Mouse (Mus musculus): ENCODE measurements around the gene Wdr20. TPM values are rescaled to one million over a fixed set of nuclear protein-coding genes. Genes with fewer than 3 reads are reported as not detected.

Gene Wdr20
- polyA plus RNA-seq, 1 experiment from 2014 or later, result 30.9 TPM

DNA sequence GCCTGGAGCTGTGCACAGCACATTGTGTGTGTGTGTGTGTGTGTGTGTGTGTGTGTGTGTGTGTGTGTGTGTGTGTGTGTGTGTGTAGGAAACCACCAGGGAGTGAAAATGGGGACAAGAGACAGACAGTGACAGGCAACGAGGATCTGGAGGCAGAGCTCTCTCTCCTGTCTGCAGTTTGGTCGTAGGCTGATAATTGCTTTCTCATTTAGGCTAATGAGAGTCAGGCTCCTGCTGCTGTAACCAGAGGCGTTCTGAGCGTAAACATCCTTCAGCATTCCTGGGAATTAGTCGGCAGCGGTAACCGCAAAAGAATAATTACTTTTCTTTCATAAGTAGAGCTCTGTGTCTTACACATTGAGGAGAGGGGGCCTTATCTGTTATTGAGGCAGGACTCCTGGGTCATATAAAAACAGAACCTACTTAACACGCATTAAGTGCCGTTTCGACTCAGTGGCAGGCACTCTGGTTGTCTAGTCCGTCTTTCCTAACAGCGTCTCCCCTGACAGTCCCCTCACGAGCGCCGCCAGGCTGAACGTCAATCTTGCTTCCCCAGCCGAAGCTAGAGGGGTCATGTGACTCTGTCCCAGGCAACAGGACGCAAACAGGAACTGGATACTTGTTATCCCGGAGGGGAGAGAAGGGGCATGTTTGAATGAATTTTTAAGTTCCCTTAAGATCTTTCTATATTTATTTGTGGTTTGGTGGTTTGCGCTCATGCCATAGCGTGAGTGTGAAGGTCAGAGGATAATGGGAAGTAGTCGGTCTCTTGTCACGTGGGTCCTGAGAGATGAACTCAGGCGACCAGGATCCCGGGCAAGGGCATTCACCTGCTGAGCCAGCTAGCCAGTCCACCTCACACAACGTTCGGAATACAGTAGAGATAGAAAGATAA, 31.2 kb upstream of the Wdr20 start:
- Histone ChIP-seq H3K27ac (ENCODE audit: low read length) (no peak overlapping the region), H3K36me3 (ENCODE audit: control insufficient read depth, insufficient read depth) (no peaks in the 10 kb centered on the region), H3K27me3 (replicated peaks; ENCODE audit: control insufficient read depth, insufficient read depth, low read length) (no peaks in the 10 kb centered on the region), H3K4me2 (ENCODE audit: low read length) (peak overlapping the region; percentile 62), H3K9me3 (ENCODE audit: control insufficient read depth, low read length) (no peaks in the 10 kb centered on the region), H3K9ac (replicated peaks; ENCODE audit: low read depth, low read length) (peak overlapping the region; percentile 30; the same call in 1 of the 2 replicates), H3K4me3 (replicated peaks; ENCODE audit: low read length) (peak overlapping the region; percentile 41), H3K4me1 (replicated peaks; ENCODE audit: control insufficient read depth, insufficient read depth, low read length) (peaks cover 8% of the 10 kb centered on the region)
- 2% methylated on average over 27 of the region's 27 CpGs for WGBS
- peak; percentile 62 for ATAC-seq

DNA sequence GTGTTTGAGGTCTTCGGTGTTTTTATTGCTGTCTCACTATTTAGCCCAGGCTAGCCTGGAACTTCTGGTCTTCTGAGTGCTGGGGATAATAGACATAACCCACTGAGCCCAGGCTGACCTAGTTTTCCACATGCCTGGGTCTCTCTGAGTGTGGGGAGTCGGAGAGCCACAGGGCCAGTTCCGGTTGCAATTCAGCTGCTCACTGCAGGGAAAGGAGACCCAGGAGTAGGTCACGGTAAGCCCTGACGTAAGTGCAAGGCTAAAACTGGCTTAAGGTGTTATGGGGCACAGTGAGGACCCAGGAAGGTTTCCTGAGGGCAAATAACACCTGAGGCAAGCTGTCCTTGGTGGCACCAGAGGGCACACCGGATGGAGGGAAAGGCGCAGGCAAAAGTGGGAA, 30.3 kb upstream of the Wdr20 start:
- Histone ChIP-seq H3K9me3 (ENCODE audit: control insufficient read depth, low read length) (no peaks in the 10 kb centered on the region), H3K4me3 (replicated peaks; ENCODE audit: low read length) (no peak overlapping the region), H3K27ac (ENCODE audit: low read length) (no peak overlapping the region), H3K27me3 (replicated peaks; ENCODE audit: control insufficient read depth, insufficient read depth, low read length) (no peaks in the 10 kb centered on the region), H3K4me1 (replicated peaks; ENCODE audit: control insufficient read depth, insufficient read depth, low read length) (peaks cover 8% of the 10 kb centered on the region), H3K36me3 (ENCODE audit: control insufficient read depth, insufficient read depth) (no peaks in the 10 kb centered on the region), H3K4me2 (ENCODE audit: low read length) (no peak overlapping the region), H3K9ac (replicated peaks; ENCODE audit: low read depth, low read length) (no peak overlapping the region)
- ATAC-seq, result no peak
- WGBS, result 88% methylated on average over 7 of the region's 7 CpGs

DNA sequence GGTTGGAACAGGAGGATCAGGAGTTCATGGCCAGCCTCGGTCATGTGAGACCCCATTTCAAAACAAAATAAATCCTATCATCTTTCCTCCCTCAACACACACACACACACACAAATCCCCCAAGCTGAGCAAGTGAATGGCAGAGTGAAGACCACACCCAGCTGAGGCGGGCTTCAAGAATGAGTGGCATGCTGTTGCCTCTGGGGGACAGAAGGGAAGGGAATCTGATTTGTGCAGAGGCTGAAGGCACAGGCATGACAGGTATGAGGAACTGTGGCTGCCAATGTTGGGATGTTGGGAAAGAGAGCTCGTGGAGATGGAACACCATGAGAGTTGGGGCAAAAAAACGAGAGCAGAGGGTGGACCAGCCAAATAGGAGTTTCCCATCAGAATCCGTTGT, 26.5 kb upstream of the Wdr20 start:
- Histone ChIP-seq H3K9ac (replicated peaks; ENCODE audit: low read depth, low read length) (no peak overlapping the region), H3K4me1 (replicated peaks; ENCODE audit: control insufficient read depth, insufficient read depth, low read length) (peaks cover 6% of the 10 kb centered on the region; the same call in 1 of the 2 replicates), H3K36me3 (ENCODE audit: control insufficient read depth, insufficient read depth) (no peaks in the 10 kb centered on the region), H3K4me2 (ENCODE audit: low read length) (no peak overlapping the region), H3K27ac (ENCODE audit: low read length) (no peak overlapping the region), H3K27me3 (replicated peaks; ENCODE audit: control insufficient read depth, insufficient read depth, low read length) (no peaks in the 10 kb centered on the region), H3K9me3 (ENCODE audit: control insufficient read depth, low read length) (peaks cover 3% of the 10 kb centered on the region; the same call in 1 of the 2 replicates), H3K4me3 (replicated peaks; ENCODE audit: low read length) (no peak overlapping the region)
- no peak for ATAC-seq
- WGBS, result 73% methylated on average over 5 of the region's 5 CpGs

DNA sequence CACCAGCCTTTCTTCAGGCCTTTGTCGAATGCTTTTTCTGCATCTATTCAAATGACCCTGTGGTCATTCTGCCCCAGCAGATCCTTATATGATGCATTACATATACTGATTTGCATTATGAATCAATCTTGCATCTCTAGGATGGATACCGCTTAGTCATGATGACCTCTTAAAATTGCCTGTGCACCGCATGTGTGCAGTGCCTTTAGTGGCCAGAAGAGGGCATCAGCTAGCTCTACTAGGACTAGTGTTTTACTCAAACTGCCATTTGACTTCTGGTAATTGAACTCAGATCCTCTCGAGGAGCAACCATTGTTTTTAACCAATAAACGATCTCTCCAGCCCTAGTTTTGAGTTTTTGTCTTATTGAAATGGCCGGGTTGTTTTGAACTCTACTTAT, 24.0 kb upstream of the Wdr20 start:
- H3K27me3 ChIP-seq (replicated peaks; ENCODE audit: control insufficient read depth, insufficient read depth, low read length), result no peaks in the 10 kb centered on the region
- H3K9ac ChIP-seq (replicated peaks; ENCODE audit: low read depth, low read length), result no peak overlapping the region
- H3K4me1 ChIP-seq (replicated peaks; ENCODE audit: control insufficient read depth, insufficient read depth, low read length), result no peaks in the 10 kb centered on the region
- H3K36me3 ChIP-seq (ENCODE audit: control insufficient read depth, insufficient read depth), result no peaks in the 10 kb centered on the region
- peaks cover 3% of the 10 kb centered on the region; the same call in 1 of the 2 replicates for H3K9me3 ChIP-seq (ENCODE audit: control insufficient read depth, low read length)
- no peak overlapping the region for H3K27ac ChIP-seq (ENCODE audit: low read length)
- ATAC-seq, result no peak
- no peak overlapping the region for H3K4me3 ChIP-seq (replicated peaks; ENCODE audit: low read length)
- 93% methylated on average over 6 of the region's 6 CpGs for WGBS
- no peak overlapping the region for H3K4me2 ChIP-seq (ENCODE audit: low read length)

DNA sequence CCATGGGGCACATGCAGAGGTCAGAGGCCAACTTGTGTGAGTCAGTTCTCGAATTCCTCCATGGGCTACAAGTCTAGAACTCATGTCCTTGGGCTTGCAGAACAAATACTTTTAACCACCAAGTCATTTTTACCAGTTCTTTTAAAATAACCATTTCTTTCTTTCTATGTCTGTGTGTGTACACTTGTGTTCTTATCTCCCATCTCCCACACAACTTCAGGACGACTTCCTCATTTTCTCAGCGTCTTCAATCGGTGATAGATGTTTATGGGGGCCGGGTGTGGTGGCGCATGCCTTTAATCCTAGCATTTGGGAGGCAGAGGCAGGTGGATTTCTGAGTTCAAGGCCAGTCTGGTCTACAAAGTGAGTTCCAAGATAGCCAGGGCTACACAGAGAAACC, 23.5 kb upstream of the Wdr20 start:
- H3K27me3 ChIP-seq (replicated peaks; ENCODE audit: control insufficient read depth, insufficient read depth, low read length), result no peaks in the 10 kb centered on the region
- no peak overlapping the region for H3K27ac ChIP-seq (ENCODE audit: low read length)
- H3K9ac ChIP-seq (replicated peaks; ENCODE audit: low read depth, low read length), result no peak overlapping the region
- no peaks in the 10 kb centered on the region for H3K4me1 ChIP-seq (replicated peaks; ENCODE audit: control insufficient read depth, insufficient read depth, low read length)
- H3K36me3 ChIP-seq (ENCODE audit: control insufficient read depth, insufficient read depth), result no peaks in the 10 kb centered on the region
- H3K4me2 ChIP-seq (ENCODE audit: low read length), result no peak overlapping the region
- H3K4me3 ChIP-seq (replicated peaks; ENCODE audit: low read length), result no peak overlapping the region
- ATAC-seq, result no peak
- peaks cover 3% of the 10 kb centered on the region; the same call in 1 of the 2 replicates for H3K9me3 ChIP-seq (ENCODE audit: control insufficient read depth, low read length)
- WGBS, result 99% methylated on average over 6 of the region's 6 CpGs

DNA sequence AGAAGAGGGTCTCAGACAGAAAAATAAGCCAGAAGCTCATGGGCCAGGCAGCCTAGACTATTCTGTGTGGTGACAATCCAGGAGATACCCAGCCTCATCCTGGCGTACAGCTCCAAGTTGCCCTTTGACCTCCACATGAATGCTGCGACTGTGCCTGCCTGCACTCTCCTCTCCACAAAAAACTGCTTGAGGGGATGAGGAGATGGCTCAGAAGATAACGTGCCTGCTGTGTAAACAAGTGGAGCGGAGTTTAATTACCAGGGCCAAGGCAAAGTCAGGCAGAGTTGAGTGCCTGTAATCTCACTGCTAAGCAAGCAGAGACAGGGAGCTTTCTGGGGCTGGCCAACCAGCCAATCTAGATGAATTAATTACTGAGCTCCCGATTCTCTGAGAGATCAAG, 21.7 kb upstream of the Wdr20 start:
- Histone ChIP-seq H3K9me3 (ENCODE audit: control insufficient read depth, low read length) (peaks cover 3% of the 10 kb centered on the region; the same call in 1 of the 2 replicates), H3K4me3 (replicated peaks; ENCODE audit: low read length) (no peak overlapping the region), H3K4me1 (replicated peaks; ENCODE audit: control insufficient read depth, insufficient read depth, low read length) (no peaks in the 10 kb centered on the region), H3K27me3 (replicated peaks; ENCODE audit: control insufficient read depth, insufficient read depth, low read length) (no peaks in the 10 kb centered on the region), H3K9ac (replicated peaks; ENCODE audit: low read depth, low read length) (no peak overlapping the region), H3K4me2 (ENCODE audit: low read length) (no peak overlapping the region), H3K36me3 (ENCODE audit: control insufficient read depth, insufficient read depth) (no peaks in the 10 kb centered on the region), H3K27ac (ENCODE audit: low read length) (no peak overlapping the region)
- ATAC-seq, result no peak
- WGBS, result 44% methylated on average over 5 of the region's 5 CpGs

DNA sequence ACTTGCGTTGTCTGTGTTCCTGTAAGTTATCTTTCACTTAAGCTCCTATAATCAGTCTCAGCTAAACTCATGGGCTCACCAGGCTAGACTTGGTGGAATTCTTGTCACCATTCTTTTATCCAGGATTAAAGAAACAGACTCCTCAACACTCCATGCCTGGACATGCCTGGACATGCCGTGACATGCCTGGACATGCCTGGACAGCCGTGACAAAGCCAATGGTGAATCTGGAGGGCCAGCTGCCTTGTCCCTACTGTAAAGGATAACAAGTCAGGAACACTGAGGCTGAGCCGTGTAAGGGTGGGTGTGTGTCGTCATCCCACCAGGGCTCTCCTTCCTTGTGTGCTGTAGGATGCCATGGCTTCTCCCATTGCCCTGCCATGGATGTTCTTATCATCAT, 12.7 kb upstream of the Wdr20 start:
- ATAC-seq, result no peak
- Histone ChIP-seq H3K4me1 (replicated peaks; ENCODE audit: control insufficient read depth, insufficient read depth, low read length) (no peaks in the 10 kb centered on the region), H3K4me2 (ENCODE audit: low read length) (no peak overlapping the region), H3K27me3 (replicated peaks; ENCODE audit: control insufficient read depth, insufficient read depth, low read length) (no peaks in the 10 kb centered on the region), H3K9ac (replicated peaks; ENCODE audit: low read depth, low read length) (no peak overlapping the region), H3K4me3 (replicated peaks; ENCODE audit: low read length) (no peak overlapping the region), H3K27ac (ENCODE audit: low read length) (no peak overlapping the region), H3K36me3 (ENCODE audit: control insufficient read depth, insufficient read depth) (no peaks in the 10 kb centered on the region), H3K9me3 (ENCODE audit: control insufficient read depth, low read length) (no peaks in the 10 kb centered on the region)
- 95% methylated on average over 5 of the region's 5 CpGs for WGBS

DNA sequence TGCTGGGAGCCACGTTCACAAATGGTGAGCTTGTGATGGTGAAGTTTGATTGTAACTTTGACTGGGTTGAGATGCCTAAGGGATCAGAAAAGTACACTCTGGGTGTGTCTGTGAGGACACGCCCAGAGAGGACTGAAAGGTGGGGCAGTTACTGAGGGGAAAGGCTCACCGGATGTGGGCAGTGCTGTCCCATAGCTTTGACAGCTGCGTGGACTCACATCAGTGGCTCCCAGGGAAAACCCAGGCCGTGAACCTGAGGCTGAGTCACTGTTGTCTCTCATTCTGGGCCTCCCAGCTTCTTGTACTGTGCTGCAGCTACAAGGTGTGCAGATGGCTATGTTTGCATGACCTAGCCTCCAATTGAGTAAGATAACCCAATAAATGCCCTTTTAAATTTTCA, 12.3 kb upstream of the Wdr20 start:
- Histone ChIP-seq H3K36me3 (ENCODE audit: control insufficient read depth, insufficient read depth) (no peaks in the 10 kb centered on the region), H3K9ac (replicated peaks; ENCODE audit: low read depth, low read length) (no peak overlapping the region), H3K4me2 (ENCODE audit: low read length) (no peak overlapping the region), H3K27me3 (replicated peaks; ENCODE audit: control insufficient read depth, insufficient read depth, low read length) (no peaks in the 10 kb centered on the region), H3K4me3 (replicated peaks; ENCODE audit: low read length) (no peak overlapping the region), H3K27ac (ENCODE audit: low read length) (no peak overlapping the region), H3K9me3 (ENCODE audit: control insufficient read depth, low read length) (no peaks in the 10 kb centered on the region), H3K4me1 (replicated peaks; ENCODE audit: control insufficient read depth, insufficient read depth, low read length) (no peaks in the 10 kb centered on the region)
- WGBS, result 81% methylated on average over 5 of the region's 5 CpGs
- ATAC-seq, result no peak

DNA sequence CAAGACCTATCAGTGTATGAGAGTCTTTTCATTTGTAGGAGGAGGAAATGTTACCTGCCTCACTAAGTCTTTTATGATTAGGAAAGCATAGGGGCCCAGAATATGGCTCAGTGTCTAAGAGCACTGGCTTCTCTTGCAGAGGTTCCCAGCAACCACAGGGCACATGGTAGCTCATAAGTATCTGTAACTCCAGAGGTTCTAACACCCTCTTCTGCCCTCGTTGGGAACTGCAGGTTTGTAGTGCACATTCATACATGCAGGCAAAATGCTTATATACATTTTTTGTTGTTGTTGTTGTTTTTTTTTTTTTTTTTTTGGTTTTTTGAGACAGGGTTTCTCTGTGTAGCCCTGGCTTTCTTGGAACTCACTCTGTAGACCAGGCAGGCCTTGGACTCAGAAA, 11.3 kb upstream of the Wdr20 start:
- no peaks in the 10 kb centered on the region for H3K4me1 ChIP-seq (replicated peaks; ENCODE audit: control insufficient read depth, insufficient read depth, low read length)
- WGBS, result 71% methylated on average over 1 of the region's 1 CpGs
- no peak overlapping the region for H3K4me2 ChIP-seq (ENCODE audit: low read length)
- no peak overlapping the region for H3K27ac ChIP-seq (ENCODE audit: low read length)
- no peak overlapping the region for H3K9ac ChIP-seq (replicated peaks; ENCODE audit: low read depth, low read length)
- H3K4me3 ChIP-seq (replicated peaks; ENCODE audit: low read length), result no peak overlapping the region
- ATAC-seq, result no peak
- H3K27me3 ChIP-seq (replicated peaks; ENCODE audit: control insufficient read depth, insufficient read depth, low read length), result no peaks in the 10 kb centered on the region
- H3K9me3 ChIP-seq (ENCODE audit: control insufficient read depth, low read length), result no peaks in the 10 kb centered on the region
- H3K36me3 ChIP-seq (ENCODE audit: control insufficient read depth, insufficient read depth), result no peaks in the 10 kb centered on the region

Measured in forebrain, embryonic 16.5 days (tissue).